Mouse (Mus musculus) ES-E14 (cell line): Measurements from ENCODE around the gene Ldhd.

Experiments
- CHD2 ChIP-seq: IDR thresholded peaks from 2 replicates; pipeline ENCODE4 v1.6.1; 2014; ENCODE audit warnings: mild to moderate bottlenecking, low read depth, low read length, inconsistent platforms
- HCFC1 ChIP-seq: IDR thresholded peaks from 2 replicates; pipeline ENCODE4 v1.6.1; 2012; ENCODE audit warnings: low read length, inconsistent platforms, borderline replicate concordance; ENCODE audit not compliant: insufficient read depth
- MAFK ChIP-seq: IDR thresholded peaks from 2 replicates; pipeline ENCODE4 v1.6.1; 2014; ENCODE audit warnings: mild to moderate bottlenecking, low read depth, low read length, inconsistent platforms; ENCODE audit not compliant: insufficient read depth
- ZC3H11A ChIP-seq: IDR thresholded peaks from 2 replicates; pipeline ENCODE4 v1.6.1; 2012; ENCODE audit warnings: low read depth, mild to moderate bottlenecking, inconsistent platforms, low read length, borderline replicate concordance
- ZNF384 ChIP-seq: IDR thresholded peaks from 2 replicates; pipeline ENCODE4 v1.6.1; 2012; ENCODE audit warnings: low read depth, low read length, inconsistent platforms

GRCm38 (mm10) chr8:111641064-111641463 is 10.9 kb upstream of the Ldhd start:
- TF ChIP-seq HCFC1 (no peak), ZC3H11A (no peak), ZNF384 (no peak), MAFK (no peak), CHD2 (no peak)
